Mouse (Mus musculus): ENCODE results near the gene C1ql1. TPM values are rescaled to one million over a fixed set of nuclear protein-coding genes. Genes with fewer than 3 reads are reported as not detected.

Gene C1ql1
- not detected for polyA plus RNA-seq (2014; fragmentation: Illumina TruSeq; extraction: RNeasy Lipid Tissue Mini Kit (QIAGEN cat#74804); ENCODE audit: low read depth, low replicate concordance)

DNA sequence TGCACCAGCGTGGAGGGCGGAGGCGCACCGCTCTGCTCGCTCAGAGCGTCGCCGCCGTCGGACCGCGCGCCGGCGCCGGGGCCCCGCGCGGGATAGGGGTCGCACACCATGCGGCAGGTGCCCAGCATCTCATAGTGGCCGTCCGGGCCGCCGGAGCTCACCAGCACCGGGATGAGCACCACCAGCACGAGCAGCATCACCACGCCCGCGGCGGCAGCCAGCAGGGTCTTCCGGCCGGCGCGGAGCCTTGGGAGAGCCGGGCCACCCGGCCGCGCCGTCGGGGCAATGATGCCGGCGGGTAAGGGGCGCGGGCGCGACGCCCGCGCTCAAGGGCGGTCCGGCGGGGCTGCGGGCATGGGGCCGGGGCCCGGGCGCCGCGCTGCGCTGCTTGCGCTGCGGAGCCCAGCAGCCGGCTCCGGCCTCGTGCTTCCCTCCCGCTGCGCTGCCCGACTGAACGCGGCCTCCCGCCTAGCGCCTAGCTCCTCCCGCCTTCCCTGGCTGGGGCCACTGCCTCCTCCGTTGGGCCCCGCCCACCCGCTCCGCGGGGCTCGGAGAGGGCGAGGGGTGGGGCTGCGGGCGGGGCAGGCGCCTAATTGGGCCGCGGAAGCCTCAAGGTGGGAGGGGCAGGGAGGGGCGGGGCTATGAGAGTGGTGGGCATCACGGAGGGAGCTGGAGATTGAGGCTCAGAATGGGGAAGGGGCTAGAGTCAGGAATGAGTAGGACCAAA is at the start of gene C1ql1:
Gene C1ql1, minus strand, starts transcription at position 424 of the 727 bp plus-strand sequence.

DNA sequence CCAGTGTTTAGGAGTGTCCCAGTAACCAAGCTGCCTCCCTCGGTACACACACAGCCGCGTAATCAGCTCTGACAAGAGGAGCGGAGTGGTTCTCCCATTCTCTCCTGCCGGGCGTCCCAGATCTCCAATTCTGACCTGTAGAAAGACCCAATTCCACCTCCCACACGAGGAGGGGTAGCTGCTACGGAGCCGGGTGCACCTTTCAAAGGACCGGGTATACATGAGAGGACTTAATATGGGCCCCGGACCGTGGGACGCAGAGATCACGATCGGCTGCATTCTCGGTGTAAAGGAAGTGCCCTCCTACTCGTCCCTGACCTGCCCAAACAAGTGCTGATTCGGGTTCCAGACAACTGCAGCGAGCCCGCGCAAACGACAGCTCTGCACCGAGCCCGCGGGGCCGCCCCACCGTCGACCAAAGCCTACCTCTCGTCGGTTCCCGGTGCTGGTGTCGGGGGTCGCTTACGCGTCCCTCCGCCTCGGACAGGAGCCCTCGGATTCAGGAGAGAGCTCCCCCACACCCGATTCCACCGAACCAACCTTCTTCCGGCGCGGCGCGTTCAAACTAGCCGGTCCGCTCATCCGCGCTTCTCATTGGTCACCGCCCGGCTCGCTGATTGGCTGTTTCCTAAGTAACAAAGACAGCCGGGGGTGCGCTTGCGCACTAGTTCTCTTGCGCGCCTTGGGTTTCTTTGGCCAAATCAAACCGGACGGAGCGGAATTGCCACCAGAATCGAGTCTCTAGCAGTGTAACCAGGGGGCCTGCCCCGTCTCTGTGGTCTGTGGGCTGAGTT is 21.7 kb downstream of the C1ql1 start, which contains the start of gene Kif18b:
Gene Kif18b, minus strand, starts transcription at position 568 of the 794 bp plus-strand sequence.

DNA sequence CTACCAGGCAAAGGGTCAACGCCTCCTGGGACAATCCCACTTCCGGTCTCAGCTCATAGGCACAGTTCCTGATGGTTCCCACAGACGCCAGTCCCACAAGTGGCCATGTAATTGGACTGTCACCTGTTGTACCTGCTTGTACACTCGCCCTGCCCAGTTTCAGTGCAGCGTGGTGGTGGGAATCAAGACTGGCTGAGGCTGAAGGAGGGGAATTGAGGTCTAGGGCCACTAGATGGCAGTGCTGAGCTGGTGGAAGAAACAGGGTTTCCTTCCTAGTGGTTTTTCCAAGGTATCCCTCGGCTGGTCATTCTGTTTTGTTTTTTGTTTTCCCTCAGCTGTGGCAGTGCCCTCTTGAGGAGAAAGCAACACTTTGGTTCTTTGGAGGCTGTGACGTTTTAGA is 45.7 kb downstream of the C1ql1 start, which contains the start of gene Gfap:
Gene Gfap, minus strand, starts transcription at position 150 of the 400 bp plus-strand sequence.

Other genes with a start within 250 kb of the C1ql1 start
- 38.3 TPM for gene Ccdc43, start 248.9 kb downstream of the C1ql1 start, polyA plus RNA-seq (2014; fragmentation: Illumina TruSeq; extraction: RNeasy Lipid Tissue Mini Kit (QIAGEN cat#74804); ENCODE audit: low read depth, low replicate concordance)
- not detected for gene Adam11, start 185.2 kb downstream of the C1ql1 start, polyA plus RNA-seq (2014; fragmentation: Illumina TruSeq; extraction: RNeasy Lipid Tissue Mini Kit (QIAGEN cat#74804); ENCODE audit: low read depth, low replicate concordance)
- gene Gjc1, start 127.0 kb downstream of the C1ql1 start, polyA plus RNA-seq (2014; fragmentation: Illumina TruSeq; extraction: RNeasy Lipid Tissue Mini Kit (QIAGEN cat#74804); ENCODE audit: low read depth, low replicate concordance) = 7.6 TPM
- gene Higd1b, start 110.8 kb downstream of the C1ql1 start, polyA plus RNA-seq (2014; fragmentation: Illumina TruSeq; extraction: RNeasy Lipid Tissue Mini Kit (QIAGEN cat#74804); ENCODE audit: low read depth, low replicate concordance) = not detected
- gene Eftud2, start 65.7 kb downstream of the C1ql1 start, polyA plus RNA-seq (2014; fragmentation: Illumina TruSeq; extraction: RNeasy Lipid Tissue Mini Kit (QIAGEN cat#74804); ENCODE audit: low read depth, low replicate concordance) = 21.4 TPM
- gene Ccdc103, start 65.5 kb downstream of the C1ql1 start, polyA plus RNA-seq (2014; fragmentation: Illumina TruSeq; extraction: RNeasy Lipid Tissue Mini Kit (QIAGEN cat#74804); ENCODE audit: low read depth, low replicate concordance) = 0.97 TPM
- gene Fam187a, start 61.5 kb downstream of the C1ql1 start, polyA plus RNA-seq (2014; fragmentation: Illumina TruSeq; extraction: RNeasy Lipid Tissue Mini Kit (QIAGEN cat#74804); ENCODE audit: low read depth, low replicate concordance) = not detected
- not detected for gene Gfap, start 45.8 kb downstream of the C1ql1 start, polyA plus RNA-seq (2014; fragmentation: Illumina TruSeq; extraction: RNeasy Lipid Tissue Mini Kit (QIAGEN cat#74804); ENCODE audit: low read depth, low replicate concordance)
- gene Kif18b, start 21.6 kb downstream of the C1ql1 start, polyA plus RNA-seq (2014; fragmentation: Illumina TruSeq; extraction: RNeasy Lipid Tissue Mini Kit (QIAGEN cat#74804); ENCODE audit: low read depth, low replicate concordance) = not detected
- gene Nmt1, start 81.5 kb upstream of the C1ql1 start, polyA plus RNA-seq (2014; fragmentation: Illumina TruSeq; extraction: RNeasy Lipid Tissue Mini Kit (QIAGEN cat#74804); ENCODE audit: low read depth, low replicate concordance) = 11.0 TPM
- gene Dcakd, start 81.6 kb upstream of the C1ql1 start, polyA plus RNA-seq (2014; fragmentation: Illumina TruSeq; extraction: RNeasy Lipid Tissue Mini Kit (QIAGEN cat#74804); ENCODE audit: low read depth, low replicate concordance) = 17.1 TPM
- not detected for gene Plcd3, start 155.0 kb upstream of the C1ql1 start, polyA plus RNA-seq (2014; fragmentation: Illumina TruSeq; extraction: RNeasy Lipid Tissue Mini Kit (QIAGEN cat#74804); ENCODE audit: low read depth, low replicate concordance)
- 5.1 TPM for gene Acbd4, start 155.0 kb upstream of the C1ql1 start, polyA plus RNA-seq (2014; fragmentation: Illumina TruSeq; extraction: RNeasy Lipid Tissue Mini Kit (QIAGEN cat#74804); ENCODE audit: low read depth, low replicate concordance)
- gene Hexim1, start 169.5 kb upstream of the C1ql1 start, polyA plus RNA-seq (2014; fragmentation: Illumina TruSeq; extraction: RNeasy Lipid Tissue Mini Kit (QIAGEN cat#74804); ENCODE audit: low read depth, low replicate concordance) = 42.3 TPM
- 0.44 TPM for gene Hexim2, start 185.7 kb upstream of the C1ql1 start, polyA plus RNA-seq (2014; fragmentation: Illumina TruSeq; extraction: RNeasy Lipid Tissue Mini Kit (QIAGEN cat#74804); ENCODE audit: low read depth, low replicate concordance)
- gene Fmnl1, start 224.4 kb upstream of the C1ql1 start, polyA plus RNA-seq (2014; fragmentation: Illumina TruSeq; extraction: RNeasy Lipid Tissue Mini Kit (QIAGEN cat#74804); ENCODE audit: low read depth, low replicate concordance) = 2.1 TPM